Mouse (Mus musculus) megakaryocyte-erythroid progenitor cell, adult 5-6 weeks (primary cell): ENCODE results near the gene Rpl28. TPM values are rescaled to one million over a fixed set of nuclear protein-coding genes. Genes with fewer than 3 reads are reported as not detected.
"Not testable (repeated sequence)": the region's sequence is repeated elsewhere in the genome, so short reads cannot be mapped to it uniquely, and the experiment has no call there.

Experiments
- ATAC-seq: replicated peaks from 2 replicates; pipeline ENCODE4 v1.8.0; 2016; ENCODE audit warnings: mild to moderate bottlenecking, inconsistent platforms; ENCODE audit not compliant: severe bottlenecking, poor library complexity, low FRiP score, low TSS enrichment
- total RNA-seq, 2 experiments: library from RNA; stranded (forward) in 1 of 2; stranded (reverse) in 1 of 2; fragments of 200-1000, 215-1000 nt in 1 of 2; fragments of >200 nt in 1 of 2; fragmentation: Nextera tagmentation in 1 of 2; gene quantifications; 2 replicates each; pipeline ENCODE4 v1.2.3; 2014 to 2017

Rpl28 gene
- total RNA-seq, 2 experiments from 2014 or later = 1,069 to 3,204 TPM

DNA sequence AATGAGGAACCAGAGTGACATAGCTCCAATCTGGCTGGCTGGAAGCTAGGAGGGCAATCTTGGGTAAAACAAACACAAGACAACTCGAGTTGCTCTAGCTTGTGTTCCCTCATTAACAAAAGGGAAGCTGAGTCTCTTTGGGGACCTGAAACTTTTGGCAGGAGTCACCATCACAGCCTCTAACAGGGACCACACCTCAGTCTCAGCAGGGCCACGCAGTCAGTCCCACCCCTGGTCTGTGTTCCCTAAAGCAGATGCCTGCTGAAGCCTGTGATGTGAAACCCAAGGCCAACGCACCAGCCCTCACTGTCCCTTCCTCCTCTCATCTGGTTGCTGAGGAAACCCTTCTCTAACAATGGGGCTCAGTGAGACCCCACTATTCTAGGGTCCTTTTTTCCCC is 10.5 kb upstream of the Rpl28 start:
- ATAC-seq = no peak

GRCm38 (mm10) chr7:4782759-4783158 is 9.9 kb upstream of the Rpl28 start, which contains the start of the genes Il11 and Tmem190:
TSS of gene Il11 (minus strand) at chr7:4782859.
TSS of gene Tmem190 (plus strand) at chr7:4782937.
- ATAC-seq = no peak

DNA sequence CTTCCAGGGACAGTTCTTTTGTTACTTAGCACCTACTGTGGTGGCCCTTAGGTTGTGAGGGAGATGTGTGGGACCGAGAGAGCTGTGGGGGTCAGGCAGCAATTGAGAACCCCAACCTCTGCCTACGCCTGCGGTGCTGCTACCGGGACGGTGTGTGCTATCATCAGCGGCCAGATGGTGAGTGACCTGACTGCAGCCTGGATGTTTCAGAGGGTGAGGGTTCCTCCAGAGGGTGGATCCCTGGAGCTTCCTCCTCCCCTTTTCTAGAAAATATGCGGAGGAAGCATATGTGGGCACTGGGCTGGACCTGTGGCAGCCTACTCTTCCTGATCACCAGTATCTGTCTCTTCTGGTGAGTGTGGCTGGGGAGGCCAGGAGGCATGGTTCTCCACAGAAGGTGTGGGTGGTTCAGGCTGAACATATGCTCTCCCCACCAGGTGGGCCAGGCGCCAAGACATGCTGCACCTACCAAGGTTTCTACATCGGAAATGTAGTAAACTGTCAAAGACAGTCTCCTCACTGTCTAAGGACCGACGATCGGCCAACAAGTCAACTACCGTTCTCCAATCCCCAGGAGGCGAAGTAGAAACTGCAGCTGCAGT is 8.9 kb upstream of the Rpl28 start:
- peak; percentile 75 for ATAC-seq

DNA sequence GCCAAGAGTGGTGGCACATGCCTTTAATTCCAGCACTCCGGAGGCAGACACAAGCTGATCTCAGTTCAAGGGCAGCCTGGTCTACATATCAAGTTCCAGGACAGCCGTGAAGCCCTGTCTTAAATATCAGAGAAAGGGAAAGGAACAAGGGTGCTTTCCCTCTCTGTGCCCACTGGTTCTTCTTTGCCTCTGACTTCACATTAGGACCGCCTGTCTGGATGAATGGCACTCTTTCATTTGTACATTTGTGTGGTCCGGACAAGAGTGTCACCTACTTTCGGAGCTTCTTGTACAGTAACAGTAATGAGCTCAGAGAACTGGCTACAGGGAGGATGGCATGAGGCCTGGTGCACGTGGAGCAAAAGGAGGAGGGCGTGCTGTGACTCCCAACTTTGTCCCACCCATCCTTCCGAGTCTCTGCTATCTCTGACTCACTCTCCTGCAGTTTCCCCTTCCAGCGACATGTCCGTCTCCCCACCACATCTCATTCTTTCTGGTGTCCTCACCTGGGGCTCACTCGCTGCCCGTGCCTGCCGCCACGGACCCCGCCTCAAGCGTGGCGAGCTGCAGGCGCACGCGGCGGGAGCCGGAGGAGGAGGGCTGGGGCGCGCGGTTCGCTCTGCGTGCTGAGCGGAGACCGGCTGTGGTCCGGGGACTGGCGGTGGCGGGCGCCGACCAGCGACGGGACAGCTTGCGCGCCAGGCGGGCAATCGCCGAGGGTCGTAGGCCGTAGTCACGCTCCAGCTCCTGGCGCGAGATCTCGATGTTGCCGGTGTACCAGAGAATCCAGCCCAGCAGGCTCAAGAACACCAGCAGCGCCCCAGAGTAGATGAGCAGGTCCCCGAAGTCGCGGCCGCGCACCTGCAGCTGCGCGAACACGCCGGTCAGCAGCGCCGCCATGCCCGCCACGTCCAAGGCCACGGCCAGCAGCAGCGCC is 3.9 kb upstream of the Rpl28 start:
- peak; percentile 58 for ATAC-seq

- ATAC-seq = peak; percentile 16; the same call in 1 of the 2 replicates
These were observed 3.2 kb upstream of the Rpl28 start, which contains the start of gene Tmem238 for GRCm38 (mm10) chr7:4789436-4789935. TSS of gene Tmem238 (minus strand) at chr7:4789656.

GRCm38 (mm10) chr7:4793248-4793647 is 574 bp downstream of the Rpl28 start:
- not testable (repeated sequence) for ATAC-seq

GRCm38 (mm10) chr7:4793674-4794073 is 1.0 kb downstream of the Rpl28 start:
- ATAC-seq = no peak

- ATAC-seq = peak; percentile 16; the same call in 1 of the 2 replicates
These were observed 2.0 kb downstream of the Rpl28 start for GRCm38 (mm10) chr7:4794631-4795168.

GRCm38 (mm10) chr7:4795767-4796433 is 3.2 kb downstream of the Rpl28 start:
- peak; percentile 12; the same call in 1 of the 2 replicates for ATAC-seq

- no peak for ATAC-seq
These were observed 9.6 kb downstream of the Rpl28 start for GRCm38 (mm10) chr7:4802247-4802646.

- ATAC-seq = peak; percentile 88
These were observed 14.0 kb downstream of the Rpl28 start for GRCm38 (mm10) chr7:4806716-4807115.

GRCm38 (mm10) chr7:4811131-4811530 is 18.5 kb downstream of the Rpl28 start:
- not testable (repeated sequence) for ATAC-seq

GRCm38 (mm10) chr7:4811842-4812302 is 19.2 kb downstream of the Rpl28 start:
- ATAC-seq = peak; percentile 3; the same call in 1 of the 2 replicates

- ATAC-seq = peak; percentile 96
These were observed 19.8 kb downstream of the Rpl28 start, which contains the start of gene Ube2s for GRCm38 (mm10) chr7:4812303-4813104. TSS of gene Ube2s (minus strand) at chr7:4812590.

GRCm38 (mm10) chr7:4813105-4813791 is 20.6 kb downstream of the Rpl28 start:
- no peak for ATAC-seq

- no peak for ATAC-seq
These were observed 23.9 kb downstream of the Rpl28 start for GRCm38 (mm10) chr7:4816559-4816958.

DNA sequence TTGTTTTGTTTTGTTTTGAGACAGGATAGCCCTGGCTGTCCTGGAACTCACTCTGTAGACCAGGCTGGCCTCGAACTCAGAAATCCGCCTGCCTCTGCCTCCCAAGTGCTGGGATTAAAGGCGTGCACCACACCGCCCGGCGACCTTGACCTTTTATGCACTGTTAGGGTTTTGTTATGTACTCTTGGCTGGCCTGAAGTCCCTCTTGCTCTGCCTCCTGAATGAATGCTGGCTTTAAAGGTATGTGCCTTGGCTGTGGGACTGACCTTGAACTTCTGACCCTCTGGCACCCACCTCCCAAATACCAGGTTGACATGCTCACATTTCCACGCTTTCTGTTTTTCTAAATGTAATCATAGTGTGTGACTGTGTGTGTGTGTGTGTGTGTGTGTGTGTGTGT is 28.3 kb downstream of the Rpl28 start:
- ATAC-seq = not testable (repeated sequence)

DNA sequence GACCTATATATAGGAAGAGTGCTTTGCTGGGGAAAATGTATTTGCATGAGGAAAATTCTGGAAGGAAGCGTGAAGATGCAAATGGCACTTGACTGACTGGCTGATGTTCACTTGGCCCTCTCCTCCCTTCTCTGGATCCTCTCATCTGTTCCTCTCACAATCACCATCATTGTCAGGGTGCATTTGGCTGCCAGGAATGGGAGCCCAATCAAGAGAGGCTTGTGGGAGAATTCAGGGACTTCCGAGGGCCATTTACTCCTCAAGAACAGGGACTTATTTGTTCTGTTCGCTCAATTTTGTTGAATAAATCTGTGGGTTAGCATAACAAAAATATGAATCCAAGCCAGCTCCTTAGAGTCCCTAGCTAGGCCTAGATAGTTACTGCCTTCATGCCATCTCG is 29.0 kb downstream of the Rpl28 start:
- no peak for ATAC-seq
